Mouse (Mus musculus) hindbrain, embryonic 11.5 days (tissue): ENCODE data around the gene Il20. TPM values are rescaled to one million over a fixed set of nuclear protein-coding genes. Genes with fewer than 3 reads are reported as not detected.

ENCODE experiments used
- polyA plus RNA-seq: library from polyadenylated mRNA; unstranded; fragments of >200 nt; fragmentation: Nextera tagmentation; extraction: Ambion mirVana; gene quantifications from 2 replicates; pipeline ENCODE4 v1.2.1, GENCODE M21; 2014

Gene Il20
- polyA plus RNA-seq, 1 experiment from 2014 or later: not detected

Other genes starting within 250 kb of the Il20 start
- not detected in 2 replicates for gene C4bp, start 249.8 kb downstream of the Il20 start, polyA plus RNA-seq
- not detected in 2 replicates for gene Gm29427, start 195.7 kb downstream of the Il20 start, polyA plus RNA-seq
- 14.8 and 17.7 TPM in 2 replicates for gene Yod1, start 194.1 kb downstream of the Il20 start, polyA plus RNA-seq
- gene Pfkfb2, start 182.2 kb downstream of the Il20 start, polyA plus RNA-seq: 9.2 and 10.1 TPM in 2 replicates
- 0.46 and 0.79 TPM in 2 replicates for gene AA986860, start 179.5 kb downstream of the Il20 start, polyA plus RNA-seq
- gene Fcamr, start 110.5 kb downstream of the Il20 start, polyA plus RNA-seq: 0.14 TPM in 1 of 2 replicates, not detected in the other
- not detected in 2 replicates for gene Pigr, start 84.8 kb downstream of the Il20 start, polyA plus RNA-seq
- not detected in 2 replicates for gene Fcmr, start 45.8 kb downstream of the Il20 start, polyA plus RNA-seq
- not detected in 2 replicates for gene Il24, start 24.0 kb downstream of the Il20 start, polyA plus RNA-seq
- gene Il19, start 28.7 kb upstream of the Il20 start, polyA plus RNA-seq: not detected in 2 replicates
- not detected in 2 replicates for gene Il10, start 108.4 kb upstream of the Il20 start, polyA plus RNA-seq
- gene Mapkapk2, start 186.4 kb upstream of the Il20 start, polyA plus RNA-seq: 39.8 and 43.7 TPM in 2 replicates
- gene Dyrk3, start 226.9 kb upstream of the Il20 start, polyA plus RNA-seq: 10.6 and 11.6 TPM in 2 replicates
- 53.3 and 54.4 TPM in 2 replicates for gene Eif2d, start 241.7 kb upstream of the Il20 start, polyA plus RNA-seq